Mouse (Mus musculus): ENCODE measurements around the gene Poc1a. TPM values are rescaled to one million over a fixed set of nuclear protein-coding genes. Genes with fewer than 3 reads are reported as not detected.
A peak's percentile ranks its signal among the peaks of the same experiment; 100 is the strongest.

Poc1a gene
- polyA plus RNA-seq, 1 experiment = 7.9 TPM

- 44% methylated on average over 10 of the region's 10 CpGs for WGBS
- TF ChIP-seq POLR2A (IDR thresholded peaks at IDR 0.05; ENCODE audit: borderline replicate concordance, extremely low read depth, low read depth, low read length) = no peak
- no peak for TF ChIP-seq CTCF (IDR thresholded peaks at IDR 0.05; ENCODE audit: insufficient read depth, low read length)
- no peak overlapping the region for H3K4me3 ChIP-seq (replicated peaks; ENCODE audit: extremely low read depth, low read depth, low read length)
- no peak for DNase-seq
- no peaks in the 10 kb centered on the region; the same call in 1 of the 2 replicates for H3K4me1 ChIP-seq (ENCODE audit: control insufficient read depth, insufficient read depth, low read length)
These were observed 57.8 kb downstream of the Poc1a start for GRCm38 (mm10) chr9:106338462-106339172.

- 83% methylated on average over 6 of the region's 6 CpGs for WGBS
- Histone ChIP-seq H3K4me1 (ENCODE audit: control insufficient read depth, insufficient read depth, low read length) (no peaks in the 10 kb centered on the region; the same call in 1 of the 2 replicates), H3K4me3 (replicated peaks; ENCODE audit: extremely low read depth, low read depth, low read length) (no peak overlapping the region)
- no peak for DNase-seq
- no peak for TF ChIP-seq CTCF (IDR thresholded peaks at IDR 0.05; ENCODE audit: insufficient read depth, low read length)
- no peak for TF ChIP-seq POLR2A (IDR thresholded peaks at IDR 0.05; ENCODE audit: borderline replicate concordance, extremely low read depth, low read depth, low read length)
These were observed 58.3 kb downstream of the Poc1a start for GRCm38 (mm10) chr9:106339173-106339558.

- no peak overlapping the region for H3K4me3 ChIP-seq (replicated peaks; ENCODE audit: extremely low read depth, low read depth, low read length)
- WGBS = 94% methylated on average over 4 of the region's 4 CpGs
- DNase-seq = no peak
- TF ChIP-seq POLR2A (IDR thresholded peaks at IDR 0.05; ENCODE audit: borderline replicate concordance, extremely low read depth, low read depth, low read length) = no peak
- no peak for TF ChIP-seq CTCF (IDR thresholded peaks at IDR 0.05; ENCODE audit: insufficient read depth, low read length)
- H3K4me1 ChIP-seq (ENCODE audit: control insufficient read depth, insufficient read depth, low read length) = no peaks in the 10 kb centered on the region; the same call in none of the 2 replicates
These were observed 58.9 kb downstream of the Poc1a start for GRCm38 (mm10) chr9:106339730-106340129.

- 76% methylated on average over 13 of the region's 13 CpGs for WGBS
- no peak for TF ChIP-seq POLR2A (IDR thresholded peaks at IDR 0.05; ENCODE audit: borderline replicate concordance, extremely low read depth, low read depth, low read length)
- TF ChIP-seq CTCF (IDR thresholded peaks at IDR 0.05; ENCODE audit: insufficient read depth, low read length) = no peak
- no peak overlapping the region for H3K4me3 ChIP-seq (replicated peaks; ENCODE audit: extremely low read depth, low read depth, low read length)
- DNase-seq = no peak
- H3K4me1 ChIP-seq (ENCODE audit: control insufficient read depth, insufficient read depth, low read length) = no peaks in the 10 kb centered on the region; the same call in none of the 2 replicates
These were observed 59.8 kb downstream of the Poc1a start for GRCm38 (mm10) chr9:106340501-106341312.

DNA sequence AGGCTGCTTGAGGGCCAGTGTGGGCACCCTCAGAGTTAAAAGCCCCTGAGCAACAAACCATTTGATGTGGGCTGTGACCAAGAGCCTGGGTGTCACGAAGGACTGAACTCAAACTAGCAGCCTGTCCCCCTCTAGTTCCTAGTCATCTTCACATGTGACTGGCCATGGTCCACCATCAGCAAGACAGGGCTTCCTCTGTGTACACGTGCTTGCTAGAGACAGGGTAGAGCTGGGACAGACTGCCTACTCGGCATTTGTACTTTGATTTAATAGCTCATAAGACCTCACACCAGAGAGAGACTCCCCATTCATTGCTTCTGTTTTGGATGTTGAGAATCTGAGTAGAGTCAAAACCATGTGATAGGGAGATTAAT, 60.4 kb downstream of the Poc1a start:
- no peaks in the 10 kb centered on the region; the same call in none of the 2 replicates for H3K4me1 ChIP-seq (ENCODE audit: control insufficient read depth, insufficient read depth, low read length)
- no peak for DNase-seq
- TF ChIP-seq CTCF (IDR thresholded peaks at IDR 0.05; ENCODE audit: insufficient read depth, low read length) (no peak), POLR2A (IDR thresholded peaks at IDR 0.05; ENCODE audit: borderline replicate concordance, extremely low read depth, low read depth, low read length) (no peak)
- H3K4me3 ChIP-seq (replicated peaks; ENCODE audit: extremely low read depth, low read depth, low read length) = no peak overlapping the region
- 59% methylated on average over 3 of the region's 3 CpGs for WGBS

DNA sequence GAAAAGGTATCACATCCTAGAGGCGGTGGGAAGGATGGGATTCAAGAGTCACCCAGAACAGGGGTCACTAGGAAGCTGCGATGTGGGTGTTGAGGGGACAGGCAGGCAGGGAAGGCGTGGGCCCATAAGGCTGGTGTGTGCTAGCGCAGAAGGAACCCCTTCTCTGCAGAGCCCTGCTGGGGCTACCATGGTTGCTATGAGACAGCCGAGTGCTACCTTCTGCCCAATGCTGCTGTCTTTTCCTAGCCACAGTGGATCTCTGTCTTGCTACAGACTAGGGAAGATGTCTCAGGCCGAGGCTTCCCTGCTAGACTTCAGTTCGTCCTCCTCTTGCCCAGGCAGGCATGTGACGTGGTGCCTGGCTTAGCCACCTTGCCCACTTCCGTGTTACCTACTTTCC, 61.7 kb downstream of the Poc1a start:
- no peak for DNase-seq
- TF ChIP-seq CTCF (IDR thresholded peaks at IDR 0.05; ENCODE audit: insufficient read depth, low read length) (no peak), POLR2A (IDR thresholded peaks at IDR 0.05; ENCODE audit: borderline replicate concordance, extremely low read depth, low read depth, low read length) (no peak)
- no peak overlapping the region for H3K4me3 ChIP-seq (replicated peaks; ENCODE audit: extremely low read depth, low read depth, low read length)
- H3K4me1 ChIP-seq (ENCODE audit: control insufficient read depth, insufficient read depth, low read length) = no peaks in the 10 kb centered on the region; the same call in none of the 2 replicates
- 89% methylated on average over 9 of the region's 9 CpGs for WGBS

GRCm38 (mm10) chr9:106345167-106345566, 64.3 kb downstream of the Poc1a start:
- WGBS = 46% methylated on average over 6 of the region's 6 CpGs
- DNase-seq = peak; percentile 43
- H3K4me3 ChIP-seq (replicated peaks; ENCODE audit: extremely low read depth, low read depth, low read length) = no peak overlapping the region
- peaks cover 2% of the 10 kb centered on the region; the same call in 1 of the 2 replicates for H3K4me1 ChIP-seq (ENCODE audit: control insufficient read depth, insufficient read depth, low read length)
- no peak for TF ChIP-seq CTCF (IDR thresholded peaks at IDR 0.05; ENCODE audit: insufficient read depth, low read length)
- TF ChIP-seq POLR2A (IDR thresholded peaks at IDR 0.05; ENCODE audit: borderline replicate concordance, extremely low read depth, low read depth, low read length) = no peak

GRCm38 (mm10) chr9:106345630-106346029, 64.8 kb downstream of the Poc1a start:
- H3K4me1 ChIP-seq (ENCODE audit: control insufficient read depth, insufficient read depth, low read length) = peaks cover 2% of the 10 kb centered on the region; the same call in 1 of the 2 replicates
- H3K4me3 ChIP-seq (replicated peaks; ENCODE audit: extremely low read depth, low read depth, low read length) = no peak overlapping the region
- no peak for TF ChIP-seq POLR2A (IDR thresholded peaks at IDR 0.05; ENCODE audit: borderline replicate concordance, extremely low read depth, low read depth, low read length)
- no peak for TF ChIP-seq CTCF (IDR thresholded peaks at IDR 0.05; ENCODE audit: insufficient read depth, low read length)
- no peak for DNase-seq
- WGBS = 76% methylated on average over 6 of the region's 6 CpGs

GRCm38 (mm10) chr9:106348281-106348680, 67.4 kb downstream of the Poc1a start:
- DNase-seq = no peak
- Histone ChIP-seq H3K4me1 (ENCODE audit: control insufficient read depth, insufficient read depth, low read length) (peaks cover 2% of the 10 kb centered on the region; the same call in 1 of the 2 replicates), H3K4me3 (replicated peaks; ENCODE audit: extremely low read depth, low read depth, low read length) (no peak overlapping the region)
- 75% methylated on average over 10 of the region's 10 CpGs for WGBS
- no peak for TF ChIP-seq POLR2A (IDR thresholded peaks at IDR 0.05; ENCODE audit: borderline replicate concordance, extremely low read depth, low read depth, low read length)
- no peak for TF ChIP-seq CTCF (IDR thresholded peaks at IDR 0.05; ENCODE audit: insufficient read depth, low read length)

Measured in lung, adult 2 months (tissue).